Mouse (Mus musculus): ENCODE measurements around the gene Casp14. TPM values are rescaled to one million over a fixed set of nuclear protein-coding genes. Genes with fewer than 3 reads are reported as not detected.

Casp14 gene
- total RNA-seq (2015; ENCODE audit: low replicate concordance) (not detected in 2 replicates), total RNA-seq (2017; ENCODE audit: low replicate concordance) (not detected in 2 replicates)

GRCm38 (mm10) chr10:78718056-78718455 lies at the start of gene Casp14:
Casp14 (minus strand) TSS chr10:78718294.
- no peak for ATAC-seq (replicated peaks; ENCODE audit: low FRiP score, poor library complexity, severe bottlenecking)

GRCm38 (mm10) chr10:78765570-78765969 lies 47.5 kb upstream of the Casp14 start:
- ATAC-seq (replicated peaks; ENCODE audit: low FRiP score, poor library complexity, severe bottlenecking): no peak

- ATAC-seq (replicated peaks; ENCODE audit: low FRiP score, poor library complexity, severe bottlenecking): no peak
Observed at GRCm38 (mm10) chr10:78756021-78756420, 37.9 kb upstream of the Casp14 start.

- no peak for ATAC-seq (replicated peaks; ENCODE audit: low FRiP score, poor library complexity, severe bottlenecking)
Observed at GRCm38 (mm10) chr10:78752452-78753191, 34.5 kb upstream of the Casp14 start, which contains the start of gene Ccdc105. Ccdc105 (minus strand) TSS chr10:78753065.

GRCm38 (mm10) chr10:78748946-78749345 lies 30.9 kb upstream of the Casp14 start:
- no peak for ATAC-seq (replicated peaks; ENCODE audit: low FRiP score, poor library complexity, severe bottlenecking)

- no peak for ATAC-seq (replicated peaks; ENCODE audit: low FRiP score, poor library complexity, severe bottlenecking)
Observed at GRCm38 (mm10) chr10:78748161-78748560, 30.1 kb upstream of the Casp14 start.

- ATAC-seq (replicated peaks; ENCODE audit: low FRiP score, poor library complexity, severe bottlenecking): no peak
Observed at GRCm38 (mm10) chr10:78747035-78747721, 29.1 kb upstream of the Casp14 start.

GRCm38 (mm10) chr10:78745453-78746232 lies 27.5 kb upstream of the Casp14 start:
- ATAC-seq (replicated peaks; ENCODE audit: low FRiP score, poor library complexity, severe bottlenecking): no peak

GRCm38 (mm10) chr10:78743721-78744120 lies 25.6 kb upstream of the Casp14 start:
- ATAC-seq (replicated peaks; ENCODE audit: low FRiP score, poor library complexity, severe bottlenecking): no peak

GRCm38 (mm10) chr10:78739821-78740220 lies 21.7 kb upstream of the Casp14 start:
- ATAC-seq (replicated peaks; ENCODE audit: low FRiP score, poor library complexity, severe bottlenecking): no peak

- no peak for ATAC-seq (replicated peaks; ENCODE audit: low FRiP score, poor library complexity, severe bottlenecking)
Observed at GRCm38 (mm10) chr10:78727876-78728275, 9.8 kb upstream of the Casp14 start.

- no peak for ATAC-seq (replicated peaks; ENCODE audit: low FRiP score, poor library complexity, severe bottlenecking)
Observed at GRCm38 (mm10) chr10:78727035-78727434, 8.9 kb upstream of the Casp14 start.

- no peak for ATAC-seq (replicated peaks; ENCODE audit: low FRiP score, poor library complexity, severe bottlenecking)
Observed at GRCm38 (mm10) chr10:78723416-78723815, 5.3 kb upstream of the Casp14 start.

GRCm38 (mm10) chr10:78722654-78723053 lies 4.6 kb upstream of the Casp14 start:
- no peak for ATAC-seq (replicated peaks; ENCODE audit: low FRiP score, poor library complexity, severe bottlenecking)

GRCm38 (mm10) chr10:78722036-78722435 lies 3.9 kb upstream of the Casp14 start:
- no peak for ATAC-seq (replicated peaks; ENCODE audit: low FRiP score, poor library complexity, severe bottlenecking)

GRCm38 (mm10) chr10:78716231-78716630 lies 1.9 kb downstream of the Casp14 start:
- ATAC-seq (replicated peaks; ENCODE audit: low FRiP score, poor library complexity, severe bottlenecking): no peak

GRCm38 (mm10) chr10:78715156-78715555 lies 2.9 kb downstream of the Casp14 start:
- ATAC-seq (replicated peaks; ENCODE audit: low FRiP score, poor library complexity, severe bottlenecking): no peak

- ATAC-seq (replicated peaks; ENCODE audit: low FRiP score, poor library complexity, severe bottlenecking): no peak
Observed at GRCm38 (mm10) chr10:78714129-78714528, 4.0 kb downstream of the Casp14 start.

- ATAC-seq (replicated peaks; ENCODE audit: low FRiP score, poor library complexity, severe bottlenecking): no peak
Observed at GRCm38 (mm10) chr10:78710706-78711105, 7.4 kb downstream of the Casp14 start.

GRCm38 (mm10) chr10:78700881-78701280 lies 17.2 kb downstream of the Casp14 start:
- ATAC-seq (replicated peaks; ENCODE audit: low FRiP score, poor library complexity, severe bottlenecking): no peak
